Mouse (Mus musculus): ENCODE measurements around the gene D930020B18Rik. TPM values are rescaled to one million over a fixed set of nuclear protein-coding genes. Genes with fewer than 3 reads are reported as not detected.

D930020B18Rik gene
- polyA plus RNA-seq, 1 experiment, result not detected

DNA sequence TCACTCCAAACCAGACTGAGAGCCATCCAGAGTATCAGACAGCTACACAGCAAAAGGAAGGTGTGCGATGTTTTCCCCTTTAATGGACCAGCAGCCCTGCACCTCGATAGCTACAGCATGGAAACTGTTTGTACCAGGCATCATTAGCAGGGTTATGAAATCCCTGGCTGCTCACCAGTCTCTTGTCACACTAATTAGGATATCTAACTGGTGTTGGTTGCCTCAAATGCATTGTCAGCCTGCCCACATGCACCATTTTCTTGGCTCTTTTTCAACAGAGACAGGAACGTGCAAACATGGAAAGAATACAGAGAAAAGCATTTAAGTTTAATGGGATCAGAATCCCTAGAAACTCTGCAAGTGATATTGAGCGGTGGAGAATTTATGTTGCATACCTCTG is 14.5 kb downstream of the D930020B18Rik start:
- no peak overlapping the region for H3K27ac ChIP-seq (ENCODE audit: insufficient read depth, low read depth, low read length)
- TF ChIP-seq CTCF (IDR thresholded peaks at IDR 0.05; ENCODE audit: insufficient read depth, low read depth, low read length) (no peak), POLR2A (IDR thresholded peaks at IDR 0.05; ENCODE audit: insufficient read depth, low read depth, low read length) (no peak)
- H3K4me3 ChIP-seq (ENCODE audit: insufficient read depth, low read depth, low read length), result no peak overlapping the region
- H3K4me1 ChIP-seq (ENCODE audit: control insufficient read depth, insufficient read depth, low read length), result peaks cover 3% of the 10 kb centered on the region; the same call in 1 of the 2 replicates
- 56% methylated on average over 4 of the region's 4 CpGs for WGBS

GRCm38 (mm10) chr10:121662711-121663110 is 21.3 kb downstream of the D930020B18Rik start:
- H3K4me3 ChIP-seq (ENCODE audit: insufficient read depth, low read depth, low read length), result no peak overlapping the region
- WGBS, result 96% methylated on average over 2 of the region's 2 CpGs
- H3K4me1 ChIP-seq (ENCODE audit: control insufficient read depth, insufficient read depth, low read length), result peaks cover 10% of the 10 kb centered on the region; the same call in 1 of the 2 replicates
- no peak overlapping the region for H3K27ac ChIP-seq (ENCODE audit: insufficient read depth, low read depth, low read length)
- TF ChIP-seq POLR2A (IDR thresholded peaks at IDR 0.05; ENCODE audit: insufficient read depth, low read depth, low read length), result no peak
- TF ChIP-seq CTCF (IDR thresholded peaks at IDR 0.05; ENCODE audit: insufficient read depth, low read depth, low read length), result no peak

DNA sequence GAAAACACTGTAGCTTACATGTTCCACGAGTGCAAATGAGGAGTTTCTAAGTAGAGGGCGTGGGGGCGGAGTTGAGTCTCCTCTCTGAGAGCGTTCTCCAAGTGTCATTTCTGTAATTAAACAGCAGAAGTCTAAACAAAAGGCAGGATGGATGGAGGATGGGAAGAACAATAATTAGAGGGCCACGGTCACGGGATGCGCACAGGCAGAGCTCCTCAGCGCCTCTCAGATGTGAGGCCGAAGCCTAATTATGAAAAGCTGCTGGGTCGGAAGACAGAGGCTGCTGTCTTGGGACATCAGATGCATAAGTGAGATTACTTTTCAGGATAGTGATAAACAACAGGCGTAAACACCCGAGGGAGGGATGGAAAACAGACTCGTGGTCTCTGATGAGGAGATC is 22.2 kb downstream of the D930020B18Rik start:
- no peak overlapping the region for H3K4me3 ChIP-seq (ENCODE audit: insufficient read depth, low read depth, low read length)
- H3K27ac ChIP-seq (ENCODE audit: insufficient read depth, low read depth, low read length), result no peak overlapping the region
- 23% methylated on average over 13 of the region's 13 CpGs for WGBS
- TF ChIP-seq CTCF (IDR thresholded peaks at IDR 0.05; ENCODE audit: insufficient read depth, low read depth, low read length), result no peak
- TF ChIP-seq POLR2A (IDR thresholded peaks at IDR 0.05; ENCODE audit: insufficient read depth, low read depth, low read length), result no peak
- peaks cover 10% of the 10 kb centered on the region; the same call in 1 of the 2 replicates for H3K4me1 ChIP-seq (ENCODE audit: control insufficient read depth, insufficient read depth, low read length)

DNA sequence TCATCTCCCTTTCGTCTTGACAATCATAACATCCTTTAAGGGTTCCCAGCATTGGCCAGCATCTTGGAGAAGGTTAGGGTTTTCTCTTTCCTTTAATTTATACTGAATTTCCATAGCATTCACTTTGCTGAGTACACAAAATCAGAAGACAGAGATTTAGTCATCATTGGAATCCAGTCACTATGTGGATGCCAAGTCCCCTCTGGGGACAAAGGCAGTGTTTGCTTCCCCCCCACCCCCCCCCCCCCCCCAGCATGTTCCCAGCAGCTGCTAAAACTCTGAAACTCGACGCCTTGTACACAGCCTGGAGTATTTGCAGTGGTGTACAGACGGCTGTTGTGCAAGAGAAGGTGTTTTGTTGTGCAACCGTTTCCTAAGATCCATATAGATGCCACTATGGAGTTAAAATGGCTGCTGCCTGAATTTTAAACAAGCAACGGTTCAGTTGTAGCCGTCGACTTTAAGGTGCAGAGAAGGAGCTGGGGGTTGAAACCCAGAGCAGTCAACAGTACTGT is 24.3 kb downstream of the D930020B18Rik start:
- H3K27ac ChIP-seq (ENCODE audit: insufficient read depth, low read depth, low read length), result no peak overlapping the region
- peaks cover 10% of the 10 kb centered on the region; the same call in 1 of the 2 replicates for H3K4me1 ChIP-seq (ENCODE audit: control insufficient read depth, insufficient read depth, low read length)
- H3K4me3 ChIP-seq (ENCODE audit: insufficient read depth, low read depth, low read length), result no peak overlapping the region
- 76% methylated on average over 8 of the region's 8 CpGs for WGBS
- TF ChIP-seq POLR2A (IDR thresholded peaks at IDR 0.05; ENCODE audit: insufficient read depth, low read depth, low read length) (no peak), CTCF (IDR thresholded peaks at IDR 0.05; ENCODE audit: insufficient read depth, low read depth, low read length) (no peak)

DNA sequence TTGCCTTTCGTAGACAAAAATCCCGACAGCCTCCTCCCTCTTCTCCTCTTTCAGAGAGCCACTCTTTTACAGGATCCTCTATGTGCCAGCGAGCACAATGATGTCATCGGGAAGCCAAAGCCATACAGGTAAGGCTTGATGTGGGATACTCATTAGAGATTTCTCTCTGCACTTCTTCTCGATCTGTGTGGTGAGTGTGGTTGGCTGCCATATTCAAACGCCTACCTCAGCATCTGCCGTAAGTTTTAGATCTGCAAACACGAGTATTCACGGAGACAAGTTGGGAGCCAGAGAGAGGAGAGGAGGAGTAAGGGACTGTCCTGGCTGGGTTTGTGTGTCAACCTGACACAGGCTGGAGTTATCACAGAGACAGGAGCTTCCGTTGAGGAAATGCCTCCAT is 27.7 kb downstream of the D930020B18Rik start:
- TF ChIP-seq POLR2A (IDR thresholded peaks at IDR 0.05; ENCODE audit: insufficient read depth, low read depth, low read length) (no peak), CTCF (IDR thresholded peaks at IDR 0.05; ENCODE audit: insufficient read depth, low read depth, low read length) (no peak)
- H3K4me1 ChIP-seq (ENCODE audit: control insufficient read depth, insufficient read depth, low read length), result peaks cover 3% of the 10 kb centered on the region; the same call in 1 of the 2 replicates
- 92% methylated on average over 10 of the region's 10 CpGs for WGBS
- no peak overlapping the region for H3K27ac ChIP-seq (ENCODE audit: insufficient read depth, low read depth, low read length)
- H3K4me3 ChIP-seq (ENCODE audit: insufficient read depth, low read depth, low read length), result no peak overlapping the region

DNA sequence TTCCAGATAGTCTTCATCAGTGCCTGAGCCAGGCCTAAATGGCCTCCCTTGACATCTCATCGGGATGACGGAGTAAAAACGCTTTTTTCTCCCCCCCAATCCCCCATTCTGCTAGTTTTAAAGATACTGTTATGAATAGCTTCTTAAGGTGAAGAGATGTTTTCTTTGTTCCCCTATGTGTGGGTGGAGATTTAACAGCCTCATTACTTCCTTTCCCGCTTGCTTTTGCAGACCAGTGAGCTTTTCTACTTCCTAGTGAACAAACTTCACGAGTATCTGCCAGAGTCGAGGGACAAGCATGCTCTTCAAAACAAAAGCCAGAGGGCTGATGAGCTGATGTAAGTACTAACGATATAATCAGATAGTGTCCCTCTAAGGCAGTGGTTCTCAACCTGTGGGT is 35.6 kb downstream of the D930020B18Rik start:
- Histone ChIP-seq H3K4me1 (ENCODE audit: control insufficient read depth, insufficient read depth, low read length) (no peaks in the 10 kb centered on the region), H3K27ac (ENCODE audit: insufficient read depth, low read depth, low read length) (no peak overlapping the region), H3K4me3 (ENCODE audit: insufficient read depth, low read depth, low read length) (no peak overlapping the region)
- WGBS, result 47% methylated on average over 7 of the region's 7 CpGs
- no peak for TF ChIP-seq CTCF (IDR thresholded peaks at IDR 0.05; ENCODE audit: insufficient read depth, low read depth, low read length)

- no peak overlapping the region for H3K27ac ChIP-seq (ENCODE audit: insufficient read depth, low read depth, low read length)
- no peak for TF ChIP-seq CTCF (IDR thresholded peaks at IDR 0.05; ENCODE audit: insufficient read depth, low read depth, low read length)
- no peak for TF ChIP-seq POLR2A (IDR thresholded peaks at IDR 0.05; ENCODE audit: insufficient read depth, low read depth, low read length)
- H3K4me3 ChIP-seq (ENCODE audit: insufficient read depth, low read depth, low read length), result no peak overlapping the region
- WGBS, result 86% methylated on average over 2 of the region's 2 CpGs
- no peaks in the 10 kb centered on the region for H3K4me1 ChIP-seq (ENCODE audit: control insufficient read depth, insufficient read depth, low read length)
Measured at GRCm38 (mm10) chr10:121680902-121681301, 39.5 kb downstream of the D930020B18Rik start.

GRCm38 (mm10) chr10:121682539-121682938 is 41.2 kb downstream of the D930020B18Rik start:
- 97% methylated on average over 10 of the region's 10 CpGs for WGBS
- no peak for TF ChIP-seq CTCF (IDR thresholded peaks at IDR 0.05; ENCODE audit: insufficient read depth, low read depth, low read length)
- no peak for TF ChIP-seq POLR2A (IDR thresholded peaks at IDR 0.05; ENCODE audit: insufficient read depth, low read depth, low read length)
- H3K27ac ChIP-seq (ENCODE audit: insufficient read depth, low read depth, low read length), result no peak overlapping the region
- H3K4me1 ChIP-seq (ENCODE audit: control insufficient read depth, insufficient read depth, low read length), result no peaks in the 10 kb centered on the region
- H3K4me3 ChIP-seq (ENCODE audit: insufficient read depth, low read depth, low read length), result no peak overlapping the region

DNA sequence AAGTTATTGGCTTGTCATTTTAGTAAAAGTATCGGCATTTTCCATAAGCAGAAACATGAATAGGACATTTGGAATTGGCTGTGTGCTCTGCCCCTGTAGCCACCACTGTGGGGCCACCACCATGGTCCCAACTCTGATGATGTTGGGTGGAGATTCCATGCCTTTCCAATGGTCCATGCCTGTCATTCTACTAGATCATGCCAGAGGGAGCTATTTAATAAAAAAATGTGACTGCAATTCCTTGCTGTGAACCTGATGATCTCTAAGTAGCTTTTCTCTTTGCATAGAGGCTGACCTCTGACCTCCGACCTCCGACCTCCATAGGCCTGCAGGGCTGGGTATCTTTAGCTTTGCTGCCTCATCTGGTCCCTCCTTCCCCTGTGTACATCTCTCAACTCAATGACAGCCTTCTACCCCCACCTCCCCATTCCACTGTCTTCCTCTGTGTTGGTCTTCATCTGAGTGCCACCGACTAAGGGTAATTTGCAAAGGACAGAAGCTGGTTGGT is 44.8 kb downstream of the D930020B18Rik start:
- no peak overlapping the region for H3K27ac ChIP-seq (ENCODE audit: insufficient read depth, low read depth, low read length)
- H3K4me3 ChIP-seq (ENCODE audit: insufficient read depth, low read depth, low read length), result no peak overlapping the region
- TF ChIP-seq CTCF (IDR thresholded peaks at IDR 0.05; ENCODE audit: insufficient read depth, low read depth, low read length) (no peak), POLR2A (IDR thresholded peaks at IDR 0.05; ENCODE audit: insufficient read depth, low read depth, low read length) (no peak)
- 88% methylated on average over 4 of the region's 4 CpGs for WGBS
- peaks cover 7% of the 10 kb centered on the region; the same call in 1 of the 2 replicates for H3K4me1 ChIP-seq (ENCODE audit: control insufficient read depth, insufficient read depth, low read length)
